Mouse (Mus musculus): Measurements from ENCODE around the gene Gli2.
A peak's percentile ranks its signal among the peaks of the same experiment; 100 is the strongest.

Gli2 gene

DNA sequence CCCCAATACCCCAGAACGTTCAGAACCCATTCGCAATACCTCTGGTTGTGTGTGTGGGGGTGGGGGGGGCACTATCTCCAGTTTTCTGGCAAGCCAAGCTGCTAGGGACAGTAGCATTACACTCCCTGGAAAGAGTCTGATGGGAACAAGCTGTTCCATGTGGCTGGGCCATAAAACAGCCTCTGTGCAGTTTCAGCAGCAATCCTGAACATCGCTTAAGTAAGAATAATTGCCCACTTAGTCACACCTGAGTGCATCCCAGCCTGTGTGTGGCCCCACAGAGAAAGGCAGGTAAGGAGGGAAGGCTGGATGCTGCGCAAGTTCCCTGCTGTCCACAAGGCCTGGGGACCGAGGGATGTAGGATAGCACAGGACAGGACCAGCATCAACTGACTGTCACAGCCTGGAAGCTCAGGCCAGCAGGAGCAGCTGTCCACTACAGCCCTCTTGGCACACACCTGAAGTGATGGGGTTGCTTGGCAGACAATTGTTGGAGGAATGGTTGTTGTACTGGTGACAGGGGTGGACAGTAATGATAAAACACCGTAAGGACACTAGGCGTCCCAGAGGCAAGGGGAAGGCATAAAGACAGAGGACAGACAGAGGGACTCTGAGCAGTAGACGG, 58.8 kb downstream of the Gli2 start:
- DNase-seq (ENCODE audit: low spot score in 2 of 2), result no peak

GRCm38 (mm10) chr1:118993775-118994174, 59.6 kb downstream of the Gli2 start:
- DNase-seq (ENCODE audit: low spot score in 2 of 2), result no peak

DNA sequence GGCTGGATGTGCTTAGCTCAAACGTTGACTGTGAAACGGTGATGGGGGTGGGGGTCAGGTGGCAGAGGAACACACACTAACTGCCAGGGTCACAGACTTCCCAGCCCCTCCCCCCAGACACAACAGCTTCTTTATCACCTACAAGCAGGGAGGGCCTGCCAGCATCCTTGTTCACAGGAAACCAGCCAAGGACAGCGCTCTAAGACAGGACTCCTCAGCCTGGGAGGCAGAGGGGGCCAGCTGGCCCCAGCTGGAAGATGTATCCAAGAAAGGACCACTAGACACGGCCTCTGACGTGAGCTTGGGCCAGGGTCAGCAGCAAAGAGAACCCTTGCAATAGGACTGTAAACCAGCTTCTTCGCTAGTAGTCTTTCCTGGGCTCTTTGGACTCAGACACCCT, 65.1 kb downstream of the Gli2 start:
- DNase-seq (ENCODE audit: low spot score in 2 of 2), result no peak

DNA sequence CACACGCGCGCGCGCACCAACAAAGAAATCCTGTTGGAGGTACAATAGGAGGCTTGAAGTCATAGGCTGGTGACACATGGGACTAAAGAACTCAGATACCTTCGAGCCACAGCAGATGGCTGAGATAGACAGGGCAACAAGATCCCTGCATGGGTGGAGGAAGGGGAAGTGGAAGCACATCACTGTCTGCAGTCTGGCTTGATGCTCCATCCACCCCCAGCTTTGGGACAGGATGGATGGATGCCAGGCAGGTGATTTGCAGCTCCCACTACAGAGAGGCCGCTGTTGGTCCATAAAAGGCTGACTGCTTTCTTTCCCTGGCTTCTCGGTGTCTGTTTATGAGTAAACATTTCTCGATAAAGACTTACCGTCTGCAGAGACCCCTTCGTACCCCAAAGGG, 65.9 kb downstream of the Gli2 start:
- no peak for DNase-seq (ENCODE audit: low spot score in 2 of 2)

DNA sequence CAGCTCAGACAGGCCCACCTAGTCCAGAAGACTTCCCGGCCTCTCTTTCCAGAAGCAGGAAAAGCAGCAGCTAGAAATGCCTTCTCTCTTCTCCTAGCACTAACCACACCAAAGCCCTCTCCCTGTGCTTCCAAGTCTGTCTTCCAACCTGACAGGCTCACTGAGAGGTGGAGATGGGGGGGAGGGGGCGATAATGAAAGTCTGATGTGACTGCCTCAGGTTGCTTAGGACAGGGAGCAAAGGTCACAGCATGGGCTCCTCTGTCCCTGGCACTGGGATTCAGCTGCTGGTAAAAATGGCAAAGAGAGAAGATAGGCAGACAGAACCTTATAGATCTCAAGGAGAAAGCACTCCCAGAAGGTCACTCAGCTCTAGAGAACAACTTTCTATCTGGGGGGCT, 70.0 kb downstream of the Gli2 start:
- no peak for DNase-seq (ENCODE audit: low spot score in 2 of 2)

DNA sequence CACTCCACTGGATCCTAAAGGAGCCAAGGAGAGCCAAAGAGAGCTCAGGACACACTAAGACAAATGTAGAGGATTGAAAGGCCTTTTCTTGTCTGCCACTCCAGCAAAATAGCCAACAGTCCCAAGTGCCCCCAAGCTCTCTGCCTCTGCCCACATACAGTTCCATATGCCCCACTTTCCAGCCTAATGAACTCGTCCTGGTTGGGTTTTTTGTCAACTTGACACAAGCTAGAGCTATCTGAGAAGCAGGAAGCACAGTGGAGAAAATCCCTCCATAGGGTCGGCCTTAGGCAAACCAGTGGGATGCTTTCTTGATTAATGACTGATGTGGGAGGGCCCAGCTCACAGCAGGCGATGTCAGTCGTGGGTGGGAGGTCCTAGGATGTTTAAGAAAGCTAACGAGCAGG, 70.6 kb downstream of the Gli2 start:
- DNase-seq (ENCODE audit: low spot score in 2 of 2), result no peak

DNA sequence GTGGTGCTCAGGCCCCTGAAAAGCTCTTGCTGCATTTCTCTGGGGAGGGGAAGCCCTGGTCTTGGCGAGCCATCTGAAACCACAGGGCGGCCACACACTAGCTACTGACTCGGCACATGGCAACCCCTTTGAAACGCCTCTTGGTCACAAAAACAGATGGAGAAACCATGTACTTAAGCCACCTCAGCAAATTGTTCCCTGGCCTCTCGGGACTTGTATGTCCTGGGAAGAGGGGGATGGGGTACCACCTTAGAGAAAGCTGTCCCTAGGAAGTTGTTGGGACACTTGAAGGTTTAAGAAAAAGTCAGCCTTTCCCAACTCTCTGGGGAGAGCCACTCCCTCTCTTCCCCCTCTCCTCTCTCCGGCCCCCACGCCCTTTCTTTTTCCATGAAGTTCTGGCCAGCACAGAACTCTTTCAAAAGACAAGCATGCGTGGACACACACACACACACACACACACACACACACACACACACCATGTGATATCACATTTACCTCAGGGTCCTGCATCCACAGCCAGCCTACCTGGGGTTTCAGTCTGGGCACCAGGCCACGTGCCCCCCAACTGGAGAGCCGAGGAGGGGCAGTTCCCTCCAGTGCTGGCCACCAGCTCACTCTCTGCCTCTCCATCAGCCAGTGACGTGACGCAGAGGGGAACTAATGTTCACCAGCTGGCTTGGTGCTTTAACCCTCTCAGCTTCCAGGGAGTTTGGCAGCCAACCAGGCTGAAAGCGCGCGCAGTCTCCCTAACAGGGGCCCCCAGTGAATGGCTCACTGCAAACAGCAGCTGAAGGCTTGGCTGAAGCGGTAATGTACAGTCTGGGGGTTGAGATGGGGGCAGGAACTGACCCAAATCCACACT, 71.2 kb downstream of the Gli2 start:
- DNase-seq (ENCODE audit: low spot score in 2 of 2), result peak; percentile 7 to 9

DNA sequence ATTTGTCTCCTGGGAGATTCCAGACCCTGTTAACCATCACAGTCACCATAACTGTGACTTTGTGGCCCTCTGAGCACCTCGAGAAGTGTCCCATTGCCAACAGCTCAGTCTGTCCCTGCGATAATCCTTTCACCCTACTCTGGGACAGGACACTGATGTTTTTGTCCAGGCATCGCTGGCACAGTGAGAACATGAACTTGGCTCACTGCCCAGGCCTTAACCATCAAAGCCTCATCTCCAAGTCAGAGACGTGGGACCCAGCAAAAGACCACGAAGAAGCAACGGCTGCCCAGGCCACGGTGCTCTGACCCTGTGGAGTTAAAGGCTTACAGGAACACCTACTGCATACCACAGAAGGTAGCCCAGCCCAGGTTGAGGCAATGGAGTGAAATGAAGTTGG, 72.8 kb downstream of the Gli2 start:
- DNase-seq (ENCODE audit: low spot score in 2 of 2), result peak in 1 of 2 experiments; percentile 8

GRCm38 (mm10) chr1:118976596-118976995, 76.8 kb downstream of the Gli2 start:
- DNase-seq (ENCODE audit: low spot score in 2 of 2), result peak; percentile 39 to 44

GRCm38 (mm10) chr1:118975376-118975775, 78.0 kb downstream of the Gli2 start:
- no peak for DNase-seq (ENCODE audit: low spot score in 2 of 2)

DNA sequence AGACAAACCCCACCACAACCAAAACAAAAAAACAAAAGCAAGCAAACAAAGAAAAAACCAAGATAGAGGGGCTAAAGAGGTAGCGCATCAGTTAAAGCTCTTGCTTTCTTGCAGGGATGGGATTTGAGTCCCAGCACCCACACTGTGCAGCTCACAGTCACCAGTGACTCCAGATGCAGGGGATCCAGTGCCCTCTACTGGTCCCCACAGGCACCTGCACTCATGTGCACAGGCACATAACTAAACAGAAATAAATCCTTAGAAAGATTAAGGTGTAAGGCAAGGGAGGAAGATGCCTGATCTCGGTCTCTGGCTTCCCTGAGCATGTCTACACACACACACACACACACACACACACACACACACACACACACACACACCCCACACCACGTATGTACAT, 83.4 kb downstream of the Gli2 start:
- no peak for DNase-seq (ENCODE audit: low spot score in 2 of 2)

- no peak for DNase-seq (ENCODE audit: low spot score in 2 of 2)
Measured at GRCm38 (mm10) chr1:118969409-118969808, 84.0 kb downstream of the Gli2 start.

- DNase-seq (ENCODE audit: low spot score in 2 of 2), result no peak
Measured at GRCm38 (mm10) chr1:118968661-118969179, 84.7 kb downstream of the Gli2 start.

- no peak for DNase-seq (ENCODE audit: low spot score in 2 of 2)
Measured at GRCm38 (mm10) chr1:118967976-118968375, 85.4 kb downstream of the Gli2 start.

DNA sequence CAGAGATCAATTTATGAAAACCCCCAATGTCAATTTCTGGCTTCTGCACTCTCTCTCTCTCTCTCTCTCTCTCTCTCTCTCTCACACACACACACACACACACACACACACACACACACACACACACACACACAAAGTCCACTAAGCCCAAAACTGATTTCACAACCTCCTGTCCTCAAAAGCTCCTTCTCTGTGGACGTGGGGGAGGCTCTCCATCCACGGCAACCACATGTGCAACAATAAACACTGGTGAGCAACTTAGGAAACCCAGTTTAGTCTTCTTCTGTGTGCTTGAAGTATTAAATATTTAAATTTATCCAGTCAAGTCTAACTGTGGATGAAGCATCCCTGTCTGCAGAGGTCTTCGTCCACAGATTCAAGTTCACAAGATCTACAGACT, 86.1 kb downstream of the Gli2 start:
- DNase-seq (ENCODE audit: low spot score in 2 of 2), result no peak

- no peak for DNase-seq (ENCODE audit: low spot score in 2 of 2)
Measured at GRCm38 (mm10) chr1:118958644-118959043, 94.8 kb downstream of the Gli2 start.

DNA sequence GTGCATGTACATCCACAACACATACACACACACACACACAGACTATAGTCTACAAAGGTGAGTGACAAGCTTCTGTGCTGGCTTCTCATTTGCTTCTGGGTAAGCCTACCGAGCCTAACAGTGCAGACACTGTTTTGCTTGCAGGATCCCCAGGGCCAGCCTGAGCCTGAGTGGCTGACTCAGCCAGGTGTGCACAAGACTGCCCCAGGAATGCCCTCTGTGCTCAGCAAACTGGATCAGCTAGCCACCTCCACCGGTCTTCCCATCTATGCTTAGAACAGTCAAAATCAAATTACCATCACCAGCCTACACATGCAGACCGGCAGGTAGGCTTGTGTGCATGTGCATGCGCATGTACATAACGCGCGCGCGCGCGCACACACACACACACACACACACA, 97.6 kb downstream of the Gli2 start:
- DNase-seq (ENCODE audit: low spot score in 2 of 2), result no peak

DNA sequence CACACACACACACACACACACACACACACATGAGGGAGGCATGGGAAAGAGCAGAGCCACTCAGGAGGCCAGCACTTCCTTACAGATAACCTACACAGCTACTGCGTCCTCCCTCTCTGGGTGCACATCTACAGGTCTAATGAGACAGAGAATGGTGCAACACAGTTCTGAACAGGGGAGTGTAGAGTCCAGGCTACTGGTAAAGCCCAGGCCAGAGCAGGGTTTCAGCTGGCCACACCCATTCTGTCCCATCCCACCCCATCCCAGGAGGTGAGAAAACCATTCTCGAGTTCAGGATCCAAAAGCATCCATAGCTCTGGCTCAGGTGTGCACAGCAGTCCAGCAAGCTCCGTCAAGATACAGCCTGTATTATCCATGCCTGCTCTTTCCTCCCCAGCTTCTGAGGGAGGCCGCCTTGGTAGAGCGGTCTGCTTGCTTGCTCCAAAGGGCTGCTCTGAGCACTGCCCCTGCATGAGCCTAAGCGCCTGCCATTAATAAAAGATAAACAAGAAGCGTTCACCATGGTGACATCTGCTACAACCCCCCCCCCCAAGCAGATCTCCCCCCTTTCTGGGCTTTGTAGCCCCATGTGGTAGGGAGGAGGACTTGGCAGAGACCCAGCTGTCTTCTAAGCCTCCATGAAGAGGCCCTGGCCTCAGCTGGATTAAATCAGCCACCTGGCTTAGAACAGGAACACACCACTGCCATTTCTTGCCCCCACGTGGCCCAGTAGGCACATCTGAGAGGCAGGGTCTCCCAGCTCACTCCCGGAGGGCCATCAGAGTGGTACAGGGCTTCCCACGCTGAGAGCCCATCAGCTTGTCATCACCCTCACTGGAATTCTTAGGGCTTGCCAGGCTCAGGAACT, 98.8 kb downstream of the Gli2 start:
- no peak for DNase-seq (ENCODE audit: low spot score in 2 of 2)

DNA sequence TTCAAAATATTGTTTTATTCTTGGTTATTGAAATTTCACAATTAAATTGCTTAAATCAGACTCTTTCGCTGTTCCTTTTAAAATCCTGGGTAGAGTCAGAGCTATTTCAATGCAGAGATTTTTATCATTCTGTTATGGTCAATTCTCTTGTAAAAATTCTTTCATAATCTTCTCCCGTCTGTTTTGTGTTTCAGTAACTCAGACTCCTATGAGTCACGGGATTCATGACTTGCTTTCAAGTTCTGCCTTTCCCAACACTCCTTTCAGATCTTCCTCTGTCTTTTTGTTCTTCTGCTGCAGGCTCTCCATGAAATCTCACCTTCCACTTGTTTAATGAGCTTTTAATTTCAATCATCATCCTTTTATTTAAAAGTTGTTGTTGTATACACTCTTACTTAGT, 100.4 kb downstream of the Gli2 start:
- no peak for DNase-seq (ENCODE audit: low spot score in 2 of 2)

DNA sequence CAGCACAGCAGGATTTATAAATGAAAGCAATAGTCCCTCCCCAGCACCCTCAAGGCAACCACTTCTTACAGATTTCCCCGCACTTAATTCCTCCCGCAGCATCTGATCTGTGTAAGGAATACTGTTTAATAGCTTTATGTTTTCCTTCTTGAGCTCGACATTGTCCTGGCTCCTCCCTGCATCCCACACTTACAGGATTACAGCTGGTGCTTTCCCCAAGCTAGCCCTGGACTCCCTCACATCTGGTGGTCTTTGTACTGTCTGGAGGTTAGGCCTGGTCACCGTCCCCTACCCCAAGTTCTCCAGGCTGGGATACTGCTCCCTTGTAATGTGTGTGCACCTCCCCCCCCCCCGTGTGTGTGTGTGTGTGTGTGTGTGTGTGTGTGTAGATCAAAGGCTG, 101.1 kb downstream of the Gli2 start:
- DNase-seq (ENCODE audit: low spot score in 2 of 2), result no peak

GRCm38 (mm10) chr1:118948407-118948806, 105.0 kb downstream of the Gli2 start:
- DNase-seq (ENCODE audit: low spot score in 2 of 2), result no peak

GRCm38 (mm10) chr1:118947221-118947620, 106.2 kb downstream of the Gli2 start:
- no peak for DNase-seq (ENCODE audit: low spot score in 2 of 2)
